Mouse (Mus musculus) embryonic stem cell, embryonic (primary cell): ENCODE measurements around the gene Aldh3a1.

Experiments
- CTCF ChIA-PET, 4 experiments: fragments of 300-600 bp in 2 of 4; fragments of 350-600 bp in 2 of 4; sonication (Branson Sonifier 250); formaldehyde crosslinking; loops; one replicate each; lab custom pipeline; 2022; ENCODE audit warnings: inconsistent platforms in 2 of 4; lab: Charles Lee
- POLR2A ChIA-PET, 4 experiments: fragments of 300-600 bp in 2 of 4; fragments of 350-600 bp in 2 of 4; sonication (Branson Sonifier 250); formaldehyde crosslinking; loops; one replicate each; lab custom pipeline; 2022; ENCODE audit warnings: antibody characterized with exemption in 4 of 4, inconsistent platforms in 1 of 4; lab: Charles Lee

The Aldh3a1 gene

GRCm38 (mm10) chr11:61222007-61222406 lies 14.7 kb downstream of the Aldh3a1 start:
- POLR2A ChIA-PET = interaction anchor here in 1 of 4 experiments (0.6 kb wide), 1 partner anchor 1205 kb away, joined by 3 read pairs; no protein-coding TSS in a partner anchor
- CTCF ChIA-PET = no interaction called here

DNA sequence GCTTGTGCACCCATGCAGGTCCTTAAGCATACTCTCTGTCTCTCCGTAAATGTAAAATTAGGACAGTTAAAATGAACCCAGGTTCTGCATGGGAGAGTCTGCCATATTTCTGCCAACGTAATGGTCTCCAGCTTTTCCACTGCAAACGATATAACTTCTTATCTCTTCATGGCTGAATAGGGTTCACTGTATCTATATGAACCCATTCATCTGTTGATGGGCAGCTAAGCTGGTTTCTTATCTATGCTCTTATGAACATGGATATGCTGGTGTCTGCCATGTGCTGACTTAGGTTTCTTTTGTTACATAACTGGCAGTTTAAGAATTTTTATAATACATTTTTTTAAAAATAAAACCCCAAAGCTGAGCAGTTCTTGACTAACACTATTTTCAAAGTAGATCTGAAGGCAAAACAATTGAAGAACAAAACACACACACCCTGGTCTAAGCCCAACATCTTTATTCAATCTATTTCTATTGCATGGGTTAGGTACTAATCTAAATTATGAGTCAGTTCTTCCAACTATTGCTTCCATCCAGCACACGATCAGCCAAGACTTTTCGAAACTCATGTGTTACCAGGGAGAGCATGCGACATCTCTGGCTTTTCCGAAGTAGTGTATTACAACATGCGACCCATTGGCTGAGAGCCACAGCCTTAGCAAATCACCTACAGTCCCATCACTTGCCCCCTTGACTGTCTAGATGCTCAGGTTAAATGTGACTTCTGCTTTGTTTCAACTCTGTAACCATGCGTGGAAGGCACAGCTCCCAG lies 15.8 kb downstream of the Aldh3a1 start:
- CTCF ChIA-PET = interaction anchor here (0.5 to 1.4 kb wide), 6 partner anchors 9 to 325 kb away, joined by 3 to 7 read pairs (median 4); no protein-coding TSS in a partner anchor
- POLR2A ChIA-PET = interaction anchor here in 3 of 4 experiments (0.5 to 1.7 kb wide), 12 partner anchors 8 to 1206 kb away, joined by 3 to 8 read pairs (median 3); partner anchors contain the start of genes Aldh3a2 (in 1 of the 3), Rnf112 (in 1 of the 3) and Usp22 (in 1 of the 3)

DNA sequence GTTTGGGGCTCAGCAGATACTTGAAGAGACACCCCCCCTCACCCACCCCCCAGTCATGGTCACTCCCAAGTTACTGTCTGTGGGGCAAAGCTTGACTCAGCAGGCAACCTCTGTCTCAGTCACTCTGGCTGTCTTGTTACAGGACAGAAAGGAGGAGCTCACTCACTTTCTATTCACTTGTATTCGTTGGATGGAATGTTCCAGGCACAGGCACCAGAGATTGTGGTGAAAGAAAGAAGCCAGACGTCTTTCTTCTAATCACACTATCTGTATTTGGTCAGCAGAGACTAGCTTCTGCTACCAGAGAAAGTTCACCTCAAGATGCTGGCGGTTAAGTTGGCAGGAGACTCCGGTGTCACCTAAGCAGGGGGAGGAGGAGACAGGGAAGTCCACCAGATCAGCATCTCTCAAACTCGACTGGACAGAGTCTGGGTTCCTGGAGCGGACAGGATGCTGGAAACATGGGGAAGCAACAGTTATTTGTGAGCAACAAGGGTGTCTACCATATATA lies 17.0 kb downstream of the Aldh3a1 start:
- ChIA-PET POLR2A (interaction anchor here (0.5 to 1.7 kb wide), 15 partner anchors 9 to 1025 kb away, joined by 3 to 8 read pairs (median 4); partner anchors contain the start of genes Adora2b (in 1 of the 4), Aldh3a2 (in 1 of the 4), Rnf112 (in 1 of the 4) and Usp22 (in 1 of the 4)), CTCF (interaction anchor here in 3 of 4 experiments (0.6 to 1.4 kb wide), 4 partner anchors 164 to 324 kb away, joined by 3 to 7 read pairs (median 4); no protein-coding TSS in a partner anchor)

GRCm38 (mm10) chr11:61224907-61225306 lies 17.6 kb downstream of the Aldh3a1 start:
- ChIA-PET CTCF (no interaction called here), POLR2A (interaction anchor here in 1 of 4 experiments (0.6 to 1.2 kb wide), 2 partner anchors 9 to 18 kb away, joined by 3 to 4 read pairs; no protein-coding TSS in a partner anchor)

- ChIA-PET POLR2A (interaction anchor here in 3 of 4 experiments (0.6 to 1.4 kb wide), 5 partner anchors 10 to 50 kb away, joined by 3 to 4 read pairs (median 3); partner anchors contain the start of gene Usp22 (in 1 of the 3)), CTCF (interaction anchor here in 3 of 4 experiments (0.6 to 1.2 kb wide), 3 partner anchors 112 to 186 kb away, joined by 3 to 9 read pairs (median 3); no protein-coding TSS in a partner anchor)
Observed at GRCm38 (mm10) chr11:61225511-61225910, 18.2 kb downstream of the Aldh3a1 start.

GRCm38 (mm10) chr11:61225941-61226412 lies 18.6 kb downstream of the Aldh3a1 start:
- ChIA-PET CTCF (interaction anchor here in 3 of 4 experiments (0.6 to 1.3 kb wide), 5 partner anchors 10 to 185 kb away, joined by 3 to 9 read pairs (median 3); no protein-coding TSS in a partner anchor), POLR2A (interaction anchor here in 2 of 4 experiments (1.0 to 1.4 kb wide), 4 partner anchors 10 to 51 kb away, joined by 3 to 4 read pairs (median 4); partner anchors contain the start of gene Usp22 (in 1 of the 2))

- ChIA-PET POLR2A (interaction anchor here in 1 of 4 experiments (1.4 kb wide), 1 partner anchor 21 kb away, joined by 3 read pairs; no protein-coding TSS in a partner anchor), CTCF (no interaction called here)
Observed at GRCm38 (mm10) chr11:61227816-61228215, 20.5 kb downstream of the Aldh3a1 start.

GRCm38 (mm10) chr11:61228406-61228805 lies 21.1 kb downstream of the Aldh3a1 start:
- POLR2A ChIA-PET = interaction anchor here in 2 of 4 experiments (0.7 to 1.4 kb wide), 2 partner anchors 19 to 20 kb away, joined by 3 read pairs; no protein-coding TSS in a partner anchor
- CTCF ChIA-PET = interaction anchor here in 1 of 4 experiments (0.6 kb wide), 1 partner anchor 349 kb away, joined by 4 read pairs; the partner anchor contains the start of gene Tmem11

GRCm38 (mm10) chr11:61231329-61231728 lies 24.0 kb downstream of the Aldh3a1 start:
- ChIA-PET POLR2A (interaction anchor here in 1 of 4 experiments (0.9 kb wide), 1 partner anchor 17 kb away, joined by 4 read pairs; no protein-coding TSS in a partner anchor), CTCF (interaction anchor here in 1 of 4 experiments (0.6 to 1.1 kb wide), 2 partner anchors 111 to 398 kb away, joined by 3 to 4 read pairs; partner anchors contain the start of gene Slc47a2)

DNA sequence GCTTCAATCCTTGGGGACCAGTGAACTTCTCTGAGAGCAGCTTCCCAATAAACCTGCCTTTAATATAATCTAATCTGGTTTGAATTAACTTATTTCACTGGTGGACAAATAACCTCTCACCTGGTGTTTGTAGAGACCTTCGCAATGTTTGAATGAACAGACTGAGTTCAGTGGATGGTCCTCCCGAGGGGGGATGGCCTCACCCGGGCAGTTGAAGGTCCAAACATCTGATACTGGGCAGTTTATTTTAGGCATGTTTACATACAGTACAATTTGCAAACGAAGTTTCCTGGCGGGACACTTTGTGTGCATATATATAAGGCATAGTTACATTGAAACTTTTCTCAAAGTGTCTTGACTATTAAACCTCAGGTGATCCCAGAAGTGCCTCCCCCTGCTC lies 26.8 kb downstream of the Aldh3a1 start:
- CTCF ChIA-PET = interaction anchor here in 1 of 4 experiments (0.6 kb wide), 1 partner anchor 72 kb away, joined by 5 read pairs; no protein-coding TSS in a partner anchor
- POLR2A ChIA-PET = interaction anchor here in 2 of 4 experiments (0.5 to 1.5 kb wide), 3 partner anchors 15 to 167 kb away, joined by 3 to 5 read pairs (median 4); partner anchors contain the start of gene Aldh3a2 (in 1 of the 2)

GRCm38 (mm10) chr11:61236015-61236414 lies 28.7 kb downstream of the Aldh3a1 start:
- CTCF ChIA-PET = interaction anchor here in 1 of 4 experiments (0.6 kb wide), 1 partner anchor 10 kb away, joined by 3 read pairs; no protein-coding TSS in a partner anchor
- POLR2A ChIA-PET = interaction anchor here in 1 of 4 experiments (1.7 kb wide), 1 partner anchor 12 kb away, joined by 6 read pairs; no protein-coding TSS in a partner anchor

DNA sequence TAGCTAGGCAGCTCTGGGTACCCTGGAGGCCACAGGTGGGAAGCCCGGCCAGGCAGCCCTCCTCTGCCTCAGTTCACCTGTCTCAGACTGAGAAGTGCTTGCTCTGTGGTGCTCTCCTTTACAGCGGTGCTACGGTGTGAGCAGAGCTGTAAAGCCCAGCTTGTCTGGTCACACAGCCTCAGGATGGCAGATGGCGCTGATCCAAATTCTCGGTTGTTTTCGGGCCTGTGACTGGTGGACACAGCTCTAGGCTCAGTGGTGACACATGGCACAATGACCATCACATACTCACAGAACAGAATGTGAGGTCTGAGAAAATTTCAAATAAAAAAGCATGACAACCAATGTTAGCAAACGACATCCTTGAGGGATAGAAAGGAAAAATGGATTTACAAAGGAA lies 37.1 kb downstream of the Aldh3a1 start:
- CTCF ChIA-PET = no interaction called here
- POLR2A ChIA-PET = interaction anchor here in 1 of 4 experiments (0.5 kb wide), 1 partner anchor 357 kb away, joined by 5 read pairs; no protein-coding TSS in a partner anchor

- POLR2A ChIA-PET = interaction anchor here in 2 of 4 experiments (1.0 to 2.3 kb wide), 9 partner anchors 10 to 68 kb away, joined by 3 to 10 read pairs (median 4); partner anchors contain the start of gene Aldh3a2 (in 2 of the 2)
- CTCF ChIA-PET = interaction anchor here in 2 of 4 experiments (0.8 to 1.9 kb wide), 5 partner anchors 15 to 91 kb away, joined by 3 to 5 read pairs (median 3); partner anchors contain the start of genes Aldh3a2 (in 1 of the 2) and Slc47a2 (in 1 of the 2)
Observed at GRCm38 (mm10) chr11:61251741-61252140, 44.4 kb downstream of the Aldh3a1 start.

DNA sequence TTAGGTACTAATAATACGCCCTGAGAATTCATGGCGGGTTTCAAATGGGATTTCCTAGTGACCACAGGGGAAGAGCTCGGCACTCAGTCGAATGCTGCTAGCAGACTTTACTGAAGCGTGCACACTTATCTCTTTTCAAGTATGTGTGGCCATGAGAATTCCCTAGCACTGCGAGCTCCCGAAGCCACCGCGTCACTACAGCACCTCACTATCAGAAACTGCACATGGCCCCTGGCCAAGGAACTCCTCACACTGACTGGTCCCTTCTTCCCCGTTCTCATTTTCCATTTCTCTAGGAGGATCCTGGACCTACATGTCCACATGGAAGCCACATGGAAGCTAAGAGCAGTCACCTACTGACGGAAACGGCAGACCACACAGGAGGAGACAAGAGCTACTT lies 45.5 kb downstream of the Aldh3a1 start:
- CTCF ChIA-PET = interaction anchor here in 1 of 4 experiments (1.1 kb wide), 1 partner anchor 14 kb away, joined by 3 read pairs; no protein-coding TSS in a partner anchor
- POLR2A ChIA-PET = interaction anchor here in 2 of 4 experiments (0.8 to 2.5 kb wide), 11 partner anchors 10 to 374 kb away, joined by 3 to 10 read pairs (median 4); partner anchors contain the start of genes Aldh3a2 (in 2 of the 2), Tmem11 (in 1 of the 2) and Usp22 (in 1 of the 2)

GRCm38 (mm10) chr11:61259106-61259505 lies 51.8 kb downstream of the Aldh3a1 start:
- ChIA-PET POLR2A (interaction anchor here in 3 of 4 experiments (0.6 to 1.6 kb wide), 7 partner anchors 10 to 1303 kb away, joined by 3 to 8 read pairs (median 4); partner anchors contain the start of gene Usp22 (in 1 of the 3)), CTCF (interaction anchor here in 2 of 4 experiments (0.6 to 0.7 kb wide), 2 partner anchors 65 to 167 kb away, joined by 3 to 8 read pairs; no protein-coding TSS in a partner anchor)

DNA sequence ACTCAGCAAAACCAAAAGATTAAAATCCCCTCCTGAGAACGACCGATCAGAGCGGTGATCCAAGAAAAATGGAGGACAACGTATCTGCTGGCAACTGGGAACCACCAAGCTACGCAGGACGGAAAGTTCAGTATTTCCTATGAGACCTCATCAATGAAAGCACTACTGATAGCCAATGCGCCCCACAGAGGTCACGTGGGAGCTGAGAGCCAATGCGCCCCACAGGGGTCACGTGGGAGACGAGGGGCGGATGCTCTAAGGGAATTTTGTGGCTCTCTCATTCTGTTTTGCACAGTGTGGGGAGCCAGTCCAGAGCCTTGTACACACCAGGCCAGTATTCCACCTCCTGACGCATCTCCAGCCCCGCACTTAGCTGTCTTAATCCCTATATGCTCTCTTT lies 55.2 kb downstream of the Aldh3a1 start:
- POLR2A ChIA-PET = interaction anchor here in 2 of 4 experiments (0.5 to 2.2 kb wide), 19 partner anchors 11 to 471 kb away, joined by 3 to 15 read pairs (median 4); partner anchors contain the start of gene Usp22 (in 1 of the 2)
- CTCF ChIA-PET = interaction anchor here in 1 of 4 experiments (1.3 kb wide), 1 partner anchor 158 kb away, joined by 4 read pairs; no protein-coding TSS in a partner anchor

GRCm38 (mm10) chr11:61263841-61264240 lies 56.5 kb downstream of the Aldh3a1 start:
- ChIA-PET CTCF (no interaction called here), POLR2A (interaction anchor here in 3 of 4 experiments (0.6 to 2.2 kb wide), 17 partner anchors 11 to 356 kb away, joined by 3 to 10 read pairs (median 4); partner anchors contain the start of gene Usp22 (in 1 of the 3))
